Mouse (Mus musculus): ENCODE measurements around the gene Nup93. TPM values are rescaled to one million over a fixed set of nuclear protein-coding genes. Genes with fewer than 3 reads are reported as not detected.

The Nup93 gene
- polyA plus RNA-seq, 1 experiment from 2014 or later, result 39.4 TPM

DNA sequence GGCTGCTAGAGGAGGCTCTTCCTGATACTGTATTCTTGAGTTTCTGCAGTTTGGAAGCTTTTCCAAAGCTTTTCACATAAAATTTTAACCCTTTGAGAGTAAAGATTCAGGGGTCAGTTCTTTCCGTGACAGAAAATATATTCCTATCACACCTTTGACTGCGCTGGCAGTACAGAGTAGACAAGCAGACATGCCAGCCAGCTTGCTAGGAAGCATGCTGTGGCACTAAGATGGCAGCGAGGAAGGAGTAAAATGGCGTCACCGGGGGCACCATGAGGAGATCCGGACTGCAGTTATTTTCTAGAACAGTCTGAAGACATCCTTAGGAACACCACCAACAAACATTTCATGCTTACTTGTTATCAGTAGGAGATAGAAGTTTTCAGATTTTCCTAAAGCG lies 55.9 kb downstream of the Nup93 start:
- 77% methylated on average over 7 of the region's 7 CpGs for WGBS (ENCODE audit: insufficient replicate concordance)
- no peak overlapping the region for H3K9ac ChIP-seq
- no peaks in the 10 kb centered on the region for H3K27me3 ChIP-seq
- H3K4me3 ChIP-seq (replicated peaks), result no peak overlapping the region
- no peaks in the 10 kb centered on the region for H3K4me1 ChIP-seq (replicated peaks)
- no peak overlapping the region for H3K4me2 ChIP-seq
- H3K9me3 ChIP-seq (replicated peaks), result no peaks in the 10 kb centered on the region
- no peak for ATAC-seq (ENCODE audit: insufficient read depth)
- no peak overlapping the region for H3K27ac ChIP-seq (replicated peaks)
- H3K36me3 ChIP-seq (replicated peaks), result no peaks in the 10 kb centered on the region

- WGBS (ENCODE audit: insufficient replicate concordance), result 74% methylated on average over 7 of the region's 7 CpGs
- Histone ChIP-seq H3K4me3 (replicated peaks) (no peak overlapping the region), H3K9ac (no peak overlapping the region), H3K27me3 (no peaks in the 10 kb centered on the region), H3K4me1 (replicated peaks) (no peaks in the 10 kb centered on the region), H3K36me3 (replicated peaks) (no peaks in the 10 kb centered on the region), H3K9me3 (replicated peaks) (no peaks in the 10 kb centered on the region), H3K27ac (replicated peaks) (no peak overlapping the region), H3K4me2 (no peak overlapping the region)
- no peak for ATAC-seq (ENCODE audit: insufficient read depth)
Measured at GRCm38 (mm10) chr8:94271102-94271501, 56.7 kb downstream of the Nup93 start.

GRCm38 (mm10) chr8:94272612-94273011 lies 58.2 kb downstream of the Nup93 start:
- Histone ChIP-seq H3K4me2 (no peak overlapping the region), H3K4me3 (replicated peaks) (no peak overlapping the region), H3K9me3 (replicated peaks) (no peaks in the 10 kb centered on the region), H3K36me3 (replicated peaks) (no peaks in the 10 kb centered on the region), H3K27ac (replicated peaks) (no peak overlapping the region), H3K27me3 (no peaks in the 10 kb centered on the region), H3K4me1 (replicated peaks) (0 out of 2 replicates have a peak, but pooled peaks cover 4% of the 10 kb centered on the region), H3K9ac (no peak overlapping the region)
- ATAC-seq (ENCODE audit: insufficient read depth), result no peak
- 28% methylated on average over 3 of the region's 3 CpGs for WGBS (ENCODE audit: insufficient replicate concordance)

- no peak overlapping the region for H3K9ac ChIP-seq
- no peaks in the 10 kb centered on the region for H3K9me3 ChIP-seq (replicated peaks)
Measured at GRCm38 (mm10) chr8:94273289-94273850, 59.0 kb downstream of the Nup93 start.

DNA sequence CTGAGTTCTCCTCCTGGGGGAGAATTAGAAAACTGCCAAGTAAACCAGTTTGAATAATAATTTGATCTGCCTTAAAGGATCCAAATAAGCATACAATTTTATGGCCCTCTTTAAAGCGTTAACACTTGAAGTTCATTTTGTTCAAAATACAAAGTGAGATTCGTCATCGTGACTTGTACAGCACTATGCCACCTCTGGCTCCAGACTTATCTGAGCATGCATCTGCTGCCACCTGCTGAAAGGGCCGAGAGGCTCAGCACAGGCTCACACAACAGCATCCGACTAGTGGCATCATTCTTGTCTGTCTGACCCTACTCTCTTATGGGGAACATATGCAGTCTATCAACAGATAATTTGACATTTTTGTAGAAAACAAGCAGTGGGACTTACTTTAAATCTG lies 59.7 kb downstream of the Nup93 start:
- Histone ChIP-seq H3K9ac (no peak overlapping the region), H3K36me3 (replicated peaks) (no peaks in the 10 kb centered on the region), H3K4me2 (no peak overlapping the region), H3K27ac (replicated peaks) (no peak overlapping the region), H3K4me1 (replicated peaks) (0 out of 2 replicates have a peak, but pooled peaks cover 4% of the 10 kb centered on the region), H3K9me3 (replicated peaks) (no peaks in the 10 kb centered on the region), H3K4me3 (replicated peaks) (no peak overlapping the region), H3K27me3 (no peaks in the 10 kb centered on the region)
- ATAC-seq (ENCODE audit: insufficient read depth), result no peak
- 61% methylated on average over 5 of the region's 5 CpGs for WGBS (ENCODE audit: insufficient replicate concordance)

More at GRCm38 (mm10) chr8:94273289-94273850, 59.0 kb downstream of the Nup93 start:
- H3K27ac ChIP-seq (replicated peaks), result no peak overlapping the region
- no peak overlapping the region for H3K4me3 ChIP-seq (replicated peaks)
- H3K36me3 ChIP-seq (replicated peaks), result no peaks in the 10 kb centered on the region
- ATAC-seq (ENCODE audit: insufficient read depth), result no peak
- no peak overlapping the region for H3K4me2 ChIP-seq
- H3K4me1 ChIP-seq (replicated peaks), result 0 out of 2 replicates have a peak, but pooled peaks cover 4% of the 10 kb centered on the region
- WGBS (ENCODE audit: insufficient replicate concordance), result 72% methylated on average over 5 of the region's 5 CpGs
- no peaks in the 10 kb centered on the region for H3K27me3 ChIP-seq

- Histone ChIP-seq H3K9me3 (replicated peaks) (no peaks in the 10 kb centered on the region), H3K4me2 (no peak overlapping the region), H3K27me3 (no peaks in the 10 kb centered on the region), H3K4me3 (replicated peaks) (no peak overlapping the region), H3K36me3 (replicated peaks) (no peaks in the 10 kb centered on the region), H3K4me1 (replicated peaks) (0 out of 2 replicates have a peak, but pooled peaks cover 9% of the 10 kb centered on the region), H3K27ac (replicated peaks) (no peak overlapping the region), H3K9ac (no peak overlapping the region)
- WGBS (ENCODE audit: insufficient replicate concordance), result 71% methylated on average over 6 of the region's 6 CpGs
- ATAC-seq (ENCODE audit: insufficient read depth), result no peak
Measured at GRCm38 (mm10) chr8:94278295-94278694, 63.9 kb downstream of the Nup93 start.

- no peaks in the 10 kb centered on the region for H3K36me3 ChIP-seq (replicated peaks)
- H3K27ac ChIP-seq (replicated peaks), result no peak overlapping the region
- no peaks in the 10 kb centered on the region for H3K27me3 ChIP-seq
- no peak overlapping the region for H3K4me3 ChIP-seq (replicated peaks)
- no peaks in the 10 kb centered on the region for H3K9me3 ChIP-seq (replicated peaks)
- 0 out of 2 replicates have a peak, but pooled peaks cover 9% of the 10 kb centered on the region for H3K4me1 ChIP-seq (replicated peaks)
- WGBS (ENCODE audit: insufficient replicate concordance), result 76% methylated on average over 5 of the region's 5 CpGs
- ATAC-seq (ENCODE audit: insufficient read depth), result no peak
- no peak overlapping the region for H3K4me2 ChIP-seq
- H3K9ac ChIP-seq, result no peak overlapping the region
Measured at GRCm38 (mm10) chr8:94280001-94280613, 65.7 kb downstream of the Nup93 start.

DNA sequence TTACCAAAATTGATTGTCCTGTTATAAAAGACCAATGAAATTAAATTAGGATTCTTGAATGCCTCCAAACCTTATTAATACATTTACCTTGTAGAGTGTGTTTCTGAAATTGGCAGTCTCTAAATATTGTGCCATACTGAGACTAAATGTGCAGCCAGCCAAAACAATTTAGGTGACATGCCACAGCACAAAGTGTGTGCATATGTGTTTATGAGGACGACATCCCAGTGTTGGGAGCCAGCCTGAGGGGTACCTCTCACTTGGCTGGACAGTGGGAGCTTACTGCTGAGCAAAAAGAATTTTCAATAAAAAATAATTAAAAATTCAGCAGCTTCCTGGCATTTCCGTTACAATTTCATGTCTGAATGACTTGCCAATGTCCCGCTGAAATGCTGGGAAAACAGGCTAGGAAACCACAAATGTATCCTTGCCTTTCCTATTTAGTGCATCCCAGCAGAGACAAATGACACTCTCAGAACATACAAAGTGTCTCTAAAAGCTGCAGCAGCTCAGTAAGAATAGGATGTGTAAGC lies 68.2 kb downstream of the Nup93 start:
- no peaks in the 10 kb centered on the region for H3K9me3 ChIP-seq (replicated peaks)
- ATAC-seq (ENCODE audit: insufficient read depth), result no peak
- no peak overlapping the region for H3K9ac ChIP-seq
- H3K4me3 ChIP-seq (replicated peaks), result no peak overlapping the region
- 0 out of 2 replicates have a peak, but pooled peaks cover 5% of the 10 kb centered on the region for H3K4me1 ChIP-seq (replicated peaks)
- H3K27ac ChIP-seq (replicated peaks), result no peak overlapping the region
- H3K36me3 ChIP-seq (replicated peaks), result no peaks in the 10 kb centered on the region
- WGBS (ENCODE audit: insufficient replicate concordance), result 84% methylated on average over 3 of the region's 3 CpGs
- H3K4me2 ChIP-seq, result no peak overlapping the region
- H3K27me3 ChIP-seq, result no peaks in the 10 kb centered on the region

- Histone ChIP-seq H3K4me3 (replicated peaks) (no peak overlapping the region), H3K9me3 (replicated peaks) (no peaks in the 10 kb centered on the region), H3K27me3 (no peaks in the 10 kb centered on the region), H3K9ac (no peak overlapping the region), H3K27ac (replicated peaks) (no peak overlapping the region), H3K36me3 (replicated peaks) (no peaks in the 10 kb centered on the region), H3K4me1 (replicated peaks) (0 out of 2 replicates have a peak, but pooled peaks cover 5% of the 10 kb centered on the region), H3K4me2 (no peak overlapping the region)
- ATAC-seq (ENCODE audit: insufficient read depth), result no peak
- WGBS (ENCODE audit: insufficient replicate concordance), result 80% methylated on average over 7 of the region's 7 CpGs
Measured at GRCm38 (mm10) chr8:94284204-94284603, 69.8 kb downstream of the Nup93 start.

GRCm38 (mm10) chr8:94290606-94291005 lies 76.2 kb downstream of the Nup93 start:
- H3K27me3 ChIP-seq, result no peaks in the 10 kb centered on the region
- H3K4me2 ChIP-seq, result no peak overlapping the region
- no peak for ATAC-seq (ENCODE audit: insufficient read depth)
- peaks cover 19% of the 10 kb centered on the region for H3K4me1 ChIP-seq (replicated peaks)
- H3K9me3 ChIP-seq (replicated peaks), result no peaks in the 10 kb centered on the region
- no peak overlapping the region for H3K4me3 ChIP-seq (replicated peaks)
- no peak overlapping the region for H3K9ac ChIP-seq
- H3K27ac ChIP-seq (replicated peaks), result no peak overlapping the region
- 33% methylated on average over 5 of the region's 5 CpGs for WGBS (ENCODE audit: insufficient replicate concordance)
- peaks cover 8% of the 10 kb centered on the region; the same call in 1 of the 2 replicates for H3K36me3 ChIP-seq (replicated peaks)

DNA sequence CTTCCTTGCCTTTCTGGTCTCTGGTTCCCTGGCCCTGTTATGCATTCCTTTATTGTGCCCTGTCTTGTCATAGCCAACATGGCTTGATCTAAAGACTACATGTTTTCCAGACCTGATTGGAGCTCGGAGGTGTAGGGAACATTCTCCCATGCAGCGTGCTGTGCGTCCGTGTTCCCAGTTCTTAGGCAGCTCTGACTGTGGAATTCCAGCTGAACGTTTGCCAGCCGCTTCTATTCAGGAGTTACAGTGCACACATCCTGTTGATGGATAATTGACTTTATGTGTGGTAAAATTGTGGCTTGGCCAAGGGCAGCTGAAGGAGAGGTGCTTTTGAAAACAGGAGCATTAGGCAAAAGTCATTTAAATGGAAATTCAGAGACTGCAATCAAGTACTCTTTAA lies 77.7 kb downstream of the Nup93 start:
- peaks cover 9% of the 10 kb centered on the region for H3K36me3 ChIP-seq (replicated peaks)
- H3K27me3 ChIP-seq, result no peaks in the 10 kb centered on the region
- H3K27ac ChIP-seq (replicated peaks), result no peak overlapping the region
- WGBS (ENCODE audit: insufficient replicate concordance), result 79% methylated on average over 6 of the region's 6 CpGs
- no peak overlapping the region for H3K9ac ChIP-seq
- no peak overlapping the region for H3K4me3 ChIP-seq (replicated peaks)
- peaks cover 26% of the 10 kb centered on the region for H3K4me1 ChIP-seq (replicated peaks)
- no peak for ATAC-seq (ENCODE audit: insufficient read depth)
- no peak overlapping the region for H3K4me2 ChIP-seq
- no peaks in the 10 kb centered on the region for H3K9me3 ChIP-seq (replicated peaks)
